Mouse (Mus musculus) granulocyte monocyte progenitor cell, adult 5-6 weeks (primary cell): ENCODE data around the gene Serpinf2. TPM values are rescaled to one million over a fixed set of nuclear protein-coding genes. Genes with fewer than 3 reads are reported as not detected.

Experiments used
- ATAC-seq: replicated peaks from 2 replicates; pipeline ENCODE4 v1.8.0; 2016; ENCODE audit warnings: mild to moderate bottlenecking, moderate TSS enrichment, inconsistent platforms; ENCODE audit not compliant: poor library complexity, severe bottlenecking
- total RNA-seq, 2 experiments: library from RNA; stranded (forward) in 1 of 2; stranded (reverse) in 1 of 2; fragments of 200-712, 200-1000 nt in 1 of 2; fragments of >200 nt in 1 of 2; fragmentation: Nextera tagmentation in 1 of 2; gene quantifications; 2 replicates each; pipeline ENCODE4 v1.2.3; 2014 to 2017

Gene Serpinf2
- total RNA-seq, 2 experiments from 2014 or later, result not detected

DNA sequence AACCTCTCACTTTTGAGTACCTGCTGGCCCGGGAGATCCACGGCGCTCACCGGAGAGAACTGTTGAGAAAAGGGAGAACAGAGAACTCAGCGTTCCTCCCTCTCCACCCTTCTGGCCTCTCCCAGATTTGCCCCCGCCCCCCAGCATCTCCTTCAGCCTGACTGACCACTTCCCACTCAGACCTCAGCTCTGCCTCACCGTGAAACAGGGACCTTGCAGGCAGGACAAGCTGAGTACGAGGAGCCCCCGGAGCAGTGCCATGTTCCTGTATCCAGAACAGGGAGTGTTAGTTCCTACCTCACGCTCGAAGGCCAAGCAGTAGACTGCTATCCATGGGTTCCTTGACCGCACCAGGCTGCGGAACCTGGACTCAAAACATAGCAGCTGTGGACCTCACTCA lies 1.2 kb downstream of the Serpinf2 start:
- ATAC-seq, result 0 out of 2 replicates have a peak, but pooled peaks have one; percentile 30

DNA sequence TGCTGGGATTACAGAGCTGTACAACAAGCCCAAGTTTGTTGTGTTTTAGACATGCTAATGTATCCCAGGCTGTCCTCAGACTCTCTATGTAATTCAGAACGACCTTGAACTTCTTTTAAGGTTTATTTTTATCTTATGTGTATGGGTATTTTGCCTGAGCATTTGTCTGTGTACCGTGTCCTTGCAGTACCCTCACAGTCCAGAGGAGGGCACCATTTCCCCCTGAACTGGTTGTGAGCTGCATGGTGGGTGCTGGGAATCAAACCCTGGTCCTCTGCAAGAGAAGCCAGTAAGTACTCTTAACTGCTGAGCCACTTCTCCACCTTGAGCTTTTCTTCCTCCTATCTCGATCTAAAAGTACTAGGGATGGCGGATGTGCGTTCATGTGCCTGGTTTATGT lies 5.3 kb downstream of the Serpinf2 start:
- no peak for ATAC-seq

DNA sequence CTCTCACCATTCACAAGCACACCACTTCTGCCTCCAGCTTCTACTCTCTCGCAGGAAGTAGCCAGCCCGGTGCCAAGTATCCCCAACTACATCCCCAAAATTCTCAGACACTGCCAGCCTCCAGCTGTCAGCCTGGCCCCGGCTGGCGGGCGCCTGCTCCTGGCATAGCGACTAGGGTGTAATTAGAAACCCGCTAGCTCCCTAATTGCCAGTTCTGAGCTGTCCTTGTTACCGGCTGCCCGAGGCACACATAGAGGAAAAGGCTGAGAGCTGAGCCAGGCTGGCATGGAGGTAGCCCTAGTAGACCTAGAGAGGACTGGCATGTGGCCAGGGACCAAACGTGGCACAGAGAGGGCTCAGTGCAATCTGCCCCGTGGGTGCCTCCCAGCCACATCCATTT lies 8.1 kb downstream of the Serpinf2 start:
- no peak for ATAC-seq

DNA sequence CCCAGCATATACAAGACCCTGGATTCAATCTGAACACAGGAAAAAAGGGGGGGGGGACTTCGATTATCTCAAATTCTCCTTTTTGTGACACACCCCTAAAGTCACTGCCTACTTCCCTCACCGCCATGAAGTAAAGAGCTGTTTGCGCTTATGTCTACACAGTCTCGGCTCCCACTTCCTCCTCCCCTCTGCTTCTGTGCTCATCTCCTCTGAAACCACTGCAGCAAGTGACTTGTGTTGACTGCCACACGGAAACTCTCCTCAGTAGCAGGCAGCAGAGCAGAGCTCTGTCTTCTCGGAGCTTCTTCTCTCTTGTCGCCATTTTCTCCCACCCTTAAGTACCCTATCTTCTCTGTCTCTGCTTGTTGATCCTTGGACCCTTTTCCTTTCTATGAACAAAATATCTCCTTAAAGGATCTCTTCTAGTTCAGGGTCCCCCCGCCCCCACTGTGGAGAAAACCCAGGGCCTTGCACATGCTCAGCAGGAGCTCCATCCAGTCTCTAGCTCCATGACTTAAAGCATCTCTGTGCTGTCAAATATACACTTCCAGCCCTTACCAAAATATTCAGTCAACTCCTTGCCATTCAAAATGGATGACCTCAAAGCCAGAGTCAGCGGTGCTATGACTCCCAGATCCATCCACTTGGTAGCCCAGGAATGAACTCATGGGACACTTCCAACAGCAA lies 10.2 kb downstream of the Serpinf2 start:
- ATAC-seq, result peak; percentile 99

DNA sequence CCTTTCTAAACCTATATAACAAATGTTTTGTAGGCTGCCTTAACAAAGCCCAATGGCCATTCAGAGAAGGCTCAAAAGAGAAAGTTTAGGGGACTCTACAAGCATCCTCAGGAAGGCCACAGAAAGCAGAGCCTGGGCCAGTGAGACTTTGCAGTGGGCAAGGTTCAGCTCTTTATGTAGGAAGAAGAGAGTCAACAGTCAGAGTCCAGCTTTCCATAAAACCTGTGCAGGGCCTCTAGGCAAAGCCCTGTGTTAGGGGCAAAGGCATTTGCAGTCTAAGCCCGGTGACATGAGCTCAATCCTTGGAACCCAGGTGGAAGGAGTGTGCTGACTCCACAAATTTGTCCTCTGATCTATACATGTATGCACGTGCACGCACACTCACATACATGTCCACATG lies 14.9 kb downstream of the Serpinf2 start:
- ATAC-seq, result no peak

DNA sequence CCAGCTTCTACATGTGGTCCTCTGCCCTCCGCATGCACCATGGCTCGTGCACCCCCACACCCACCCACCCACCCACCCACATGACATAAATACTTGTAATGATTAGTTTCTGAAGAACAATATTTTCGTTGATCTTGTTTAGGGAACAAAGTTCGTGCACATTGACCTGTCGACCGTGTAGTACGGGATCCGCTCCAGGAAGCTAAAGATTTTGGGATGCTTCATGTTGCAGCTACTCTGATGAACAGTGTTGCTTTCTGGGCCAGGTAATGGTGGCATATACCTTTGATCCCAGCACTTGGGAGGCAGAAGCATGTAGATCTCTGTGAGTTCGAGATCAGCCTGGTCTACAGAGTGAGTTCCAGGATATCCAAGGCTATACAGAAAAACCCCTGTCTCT lies 15.4 kb downstream of the Serpinf2 start:
- ATAC-seq, result no peak

DNA sequence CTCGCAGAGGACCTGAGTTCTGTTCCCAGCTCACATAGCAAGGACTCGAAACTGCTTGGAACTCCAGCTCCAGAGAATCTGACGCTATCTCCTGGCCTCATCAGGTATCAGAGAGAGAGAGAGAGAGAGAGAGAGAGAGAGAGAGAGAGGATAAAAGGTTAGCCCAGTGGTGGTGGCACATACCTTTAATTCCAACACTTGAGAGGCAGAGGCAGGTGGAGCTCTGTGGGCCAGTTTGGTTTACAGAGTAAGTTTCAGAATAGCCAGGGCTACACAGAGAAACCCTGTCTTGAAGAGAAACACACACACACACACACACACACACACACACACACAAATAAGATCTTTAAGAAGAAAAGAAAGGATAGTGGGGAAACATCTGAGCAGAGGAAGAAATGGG lies 16.3 kb downstream of the Serpinf2 start:
- no peak for ATAC-seq

DNA sequence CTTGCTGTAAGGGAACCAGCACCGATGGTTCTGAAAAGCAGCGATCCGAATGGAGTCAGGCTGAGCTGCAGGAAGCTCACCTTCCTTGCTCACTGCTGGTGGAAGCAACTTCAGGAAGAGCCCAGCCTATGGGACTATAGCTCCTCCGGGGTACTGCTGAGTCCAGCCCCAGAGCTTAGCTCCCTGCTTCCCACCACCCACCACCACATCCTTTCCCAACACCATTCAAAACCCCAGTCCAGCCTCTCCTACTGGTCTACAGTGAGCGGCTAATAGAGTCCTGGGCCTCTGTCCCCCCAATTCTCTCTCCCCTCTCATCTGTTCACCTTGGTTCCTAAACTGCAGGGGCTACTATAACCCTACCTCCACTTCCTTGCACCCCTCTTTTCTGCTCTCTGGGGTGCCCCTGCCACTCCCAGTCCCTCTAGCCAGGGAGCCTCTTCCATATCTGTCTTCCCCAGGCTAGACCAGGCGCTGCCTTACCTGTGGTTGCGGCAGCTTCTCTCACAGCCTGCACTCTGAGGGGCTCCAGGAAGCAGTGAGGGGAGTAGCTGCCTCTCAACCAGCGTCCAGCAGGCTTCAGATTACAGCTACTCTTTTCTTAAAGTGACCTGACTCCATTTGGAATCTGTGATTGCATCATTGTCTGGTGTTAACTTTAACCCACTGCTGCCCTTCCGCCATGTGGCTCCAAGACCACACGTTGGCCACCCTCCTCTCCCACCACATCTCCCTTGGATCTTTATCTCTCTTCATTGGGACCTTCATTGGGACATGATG lies 17.2 kb downstream of the Serpinf2 start, which contains the start of gene Serpinf1:
Gene Serpinf1, minus strand, starts transcription at position 689 of the 780 bp plus-strand sequence.
- peak; percentile 70 for ATAC-seq

DNA sequence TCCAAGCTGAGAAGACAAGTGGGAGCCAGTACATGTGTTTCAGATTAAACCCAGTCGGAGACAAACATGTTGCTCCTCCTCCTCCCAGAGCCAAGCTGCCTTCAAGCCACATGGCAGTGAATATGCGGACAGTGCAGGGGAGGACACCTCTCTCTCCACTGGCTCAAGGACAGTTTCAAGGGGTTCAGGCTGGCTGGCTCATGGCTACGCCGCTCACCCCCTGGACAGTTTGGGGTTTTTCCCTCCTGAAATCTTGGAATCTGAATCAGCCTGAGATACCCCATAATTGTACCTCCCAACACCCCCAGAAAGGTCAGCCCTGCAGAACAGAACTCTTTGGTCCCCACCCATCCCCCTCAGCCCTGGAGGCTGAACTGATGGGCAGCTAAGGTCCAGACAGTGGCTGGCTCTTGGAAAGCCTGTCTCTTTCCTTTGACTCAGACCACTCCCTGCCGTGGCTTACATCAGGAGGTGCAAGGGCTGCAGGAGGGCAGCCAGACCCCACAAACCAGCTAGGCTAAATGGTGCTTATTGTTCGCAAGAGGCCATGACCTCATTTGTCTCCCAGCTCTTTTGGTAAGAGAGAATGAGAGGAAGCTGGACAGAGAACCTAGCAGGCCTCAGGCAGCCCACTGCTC lies 17.9 kb downstream of the Serpinf2 start:
- no peak for ATAC-seq

DNA sequence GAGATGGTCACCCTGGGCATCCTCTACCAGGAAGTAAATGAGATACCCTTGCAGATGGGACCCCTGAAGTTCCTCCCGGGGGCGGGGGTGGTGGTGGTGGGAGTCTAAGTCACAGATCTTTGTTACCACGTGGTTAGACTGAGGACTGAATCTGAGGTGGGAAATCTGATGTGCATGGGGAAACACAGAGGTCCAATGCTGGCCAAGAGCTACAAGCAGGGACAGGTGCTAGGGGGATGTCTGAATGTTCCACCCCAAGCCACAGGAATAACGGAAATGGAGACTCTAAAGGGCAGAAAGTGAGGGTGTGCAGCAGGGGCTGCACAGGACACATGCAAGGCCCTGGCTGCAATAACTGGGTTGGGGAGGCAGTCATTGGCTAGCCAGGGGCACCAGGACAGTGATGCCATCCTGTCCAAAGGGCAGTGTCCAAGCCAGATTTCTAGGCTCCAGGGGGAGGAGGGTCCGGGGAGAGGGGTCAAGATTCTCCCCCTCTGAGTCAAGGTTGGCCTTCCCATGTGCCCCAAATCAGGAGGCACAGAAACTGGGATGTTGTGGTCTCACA lies 18.5 kb downstream of the Serpinf2 start:
- no peak for ATAC-seq

DNA sequence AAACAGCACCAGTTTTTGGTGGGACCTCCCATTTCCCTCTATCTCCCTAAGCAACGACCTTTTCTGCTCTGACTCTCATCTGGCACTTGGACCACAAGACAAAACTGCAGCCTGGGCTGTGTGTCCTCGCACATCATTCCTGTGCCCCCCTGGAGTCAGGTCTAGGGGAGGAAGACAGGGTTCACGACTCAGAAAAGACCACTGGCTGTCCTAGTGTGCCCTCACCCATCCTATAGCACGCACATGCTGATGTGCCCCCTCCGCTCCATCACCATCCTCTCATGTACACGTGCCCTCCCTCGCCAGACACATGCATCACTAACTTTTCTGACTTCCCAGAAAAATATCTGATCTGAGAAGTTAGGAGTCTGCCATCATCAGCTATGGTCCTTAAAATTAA lies 19.4 kb downstream of the Serpinf2 start:
- ATAC-seq, result no peak

DNA sequence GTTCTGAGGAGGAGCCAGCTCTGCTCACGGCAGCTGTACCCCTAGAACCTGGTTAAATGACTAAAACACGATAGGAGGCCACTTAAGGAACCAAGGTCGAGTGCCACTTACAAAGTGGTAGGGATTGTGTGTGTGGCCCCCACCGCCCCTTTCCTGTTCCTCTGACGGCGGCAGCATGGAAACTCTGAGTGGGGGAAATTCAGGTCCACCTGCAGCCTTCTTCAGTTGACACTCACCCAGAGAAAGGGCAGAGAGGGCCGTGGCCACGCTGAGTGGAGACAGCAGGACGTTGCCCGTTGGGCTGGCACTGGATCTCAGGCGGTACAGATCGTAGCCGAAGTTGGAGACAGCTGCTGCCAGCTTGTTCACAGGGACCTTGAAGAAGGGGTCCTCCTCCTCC lies 23.4 kb downstream of the Serpinf2 start:
- 0 out of 2 replicates have a peak, but pooled peaks have one; percentile 5 for ATAC-seq

DNA sequence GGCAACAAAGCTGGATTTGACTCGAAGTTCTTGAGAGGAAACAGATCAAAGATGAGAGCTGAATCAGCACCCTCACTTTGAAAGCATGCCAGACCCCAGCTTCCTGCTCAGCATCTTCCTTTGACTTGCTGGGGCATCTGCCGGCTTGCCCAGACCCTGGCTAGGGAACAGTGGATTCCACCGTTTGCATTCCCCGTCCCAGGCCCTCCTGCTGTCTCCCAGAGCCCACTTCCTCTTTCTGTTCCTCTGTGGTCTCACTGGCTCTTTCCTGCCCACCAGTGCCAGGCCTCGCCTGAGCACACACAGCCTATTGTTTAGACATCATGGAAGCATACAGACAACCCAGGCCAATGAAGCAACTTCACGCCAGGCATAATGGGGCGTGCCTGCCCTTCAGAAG lies 24.3 kb downstream of the Serpinf2 start:
- ATAC-seq, result peak; percentile 97

DNA sequence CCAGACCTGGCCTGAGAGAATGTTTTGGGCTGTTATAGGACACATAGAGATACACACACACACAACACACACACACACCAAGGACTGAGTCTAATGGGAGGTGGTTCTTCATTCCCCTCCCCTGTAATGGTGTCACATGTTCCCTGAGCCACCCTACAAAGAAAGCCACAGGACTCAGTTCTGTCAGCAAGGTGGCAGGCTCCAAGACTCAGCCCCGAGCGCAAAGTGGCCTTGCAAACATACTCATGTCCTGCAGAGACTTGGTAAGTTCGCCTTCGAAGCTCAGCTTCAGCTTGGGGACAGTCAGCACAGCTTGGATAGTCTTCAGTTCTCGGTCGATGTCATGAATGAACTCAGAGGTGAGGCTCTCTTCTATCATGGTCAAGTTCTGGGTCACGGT lies 28.8 kb downstream of the Serpinf2 start:
- no peak for ATAC-seq

DNA sequence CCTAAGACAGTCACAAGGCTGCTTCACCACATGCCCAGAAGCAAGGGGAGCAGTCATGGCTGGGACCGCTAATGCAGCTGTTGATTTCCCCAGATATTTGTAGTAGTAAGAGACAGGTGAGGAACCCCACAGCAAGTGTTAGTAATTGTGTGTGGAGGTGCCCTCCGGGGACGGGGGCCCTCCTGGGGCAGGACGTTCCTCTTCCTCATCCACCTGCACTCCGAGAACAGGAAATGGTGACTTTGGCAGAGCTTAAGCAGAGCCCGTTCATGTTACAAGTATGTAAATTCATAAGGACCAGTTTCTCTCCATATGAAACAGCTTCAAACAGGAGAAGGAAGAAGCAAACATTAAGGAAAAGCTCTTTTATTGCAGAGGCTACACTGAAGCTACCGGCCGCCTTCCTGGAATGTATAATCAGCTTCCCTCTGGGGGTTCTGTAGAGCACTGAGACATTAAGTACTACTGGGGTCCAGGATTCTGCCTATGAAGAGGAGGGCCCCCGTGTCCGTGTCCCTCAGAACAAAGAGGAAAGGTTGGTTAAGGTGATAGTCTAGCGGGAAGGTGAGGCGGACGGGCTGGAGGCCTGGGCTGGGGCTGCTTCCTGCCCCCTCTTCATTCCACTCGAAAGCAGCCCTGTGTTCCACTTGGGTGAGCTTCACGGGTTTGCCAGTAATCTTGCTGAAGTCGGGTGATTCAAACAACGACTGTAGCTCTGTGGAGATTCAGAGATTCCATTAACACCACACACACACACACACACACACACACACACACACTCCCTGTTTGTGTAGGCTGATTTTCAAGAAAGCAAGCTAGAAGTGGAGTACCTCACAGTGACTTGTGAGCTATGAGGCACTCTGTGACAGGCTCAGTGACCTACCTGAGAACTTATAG lies 29.5 kb downstream of the Serpinf2 start:
- ATAC-seq, result peak; percentile 49

DNA sequence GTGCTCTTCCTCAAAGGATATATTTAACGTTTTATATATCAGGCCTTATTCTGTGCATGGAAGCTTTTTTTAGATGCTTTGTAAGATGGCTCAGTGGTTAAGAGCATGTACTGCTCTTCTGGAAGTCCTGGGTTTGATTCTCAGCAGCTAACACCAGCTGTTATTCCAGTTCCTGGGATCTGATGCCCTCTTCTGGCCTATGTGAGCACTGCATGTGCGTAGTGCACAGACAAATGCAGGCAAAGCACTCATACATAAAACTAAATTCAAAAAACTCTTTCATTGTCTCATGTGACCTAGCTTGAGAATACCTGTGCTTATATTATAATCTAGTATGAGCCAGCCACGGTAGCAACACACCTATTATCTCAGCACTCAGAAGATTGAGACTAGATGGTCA lies 32.5 kb downstream of the Serpinf2 start:
- peak; percentile 55; the same call in 1 of the 2 replicates for ATAC-seq

DNA sequence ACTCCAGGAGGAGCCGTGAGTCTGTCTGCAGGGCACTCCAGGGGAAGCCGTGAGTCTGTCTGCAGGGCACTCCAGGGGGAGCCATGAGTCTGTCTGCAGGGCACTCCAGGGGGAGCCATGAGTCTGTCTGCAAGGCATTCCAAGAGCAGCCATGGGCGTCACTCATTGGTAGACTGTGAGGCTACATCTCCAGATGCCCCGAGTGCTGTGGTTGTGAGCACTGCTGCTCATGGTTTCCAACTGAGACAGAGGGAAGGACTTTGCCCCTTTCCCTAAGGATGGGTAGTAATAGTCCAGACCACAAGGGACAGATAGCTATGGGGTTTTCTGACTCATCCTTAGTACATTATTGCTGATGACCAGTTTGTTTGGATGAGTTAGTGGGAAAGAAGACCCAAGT lies 33.3 kb downstream of the Serpinf2 start:
- ATAC-seq, result no peak; the same call in 1 of the 2 replicates

DNA sequence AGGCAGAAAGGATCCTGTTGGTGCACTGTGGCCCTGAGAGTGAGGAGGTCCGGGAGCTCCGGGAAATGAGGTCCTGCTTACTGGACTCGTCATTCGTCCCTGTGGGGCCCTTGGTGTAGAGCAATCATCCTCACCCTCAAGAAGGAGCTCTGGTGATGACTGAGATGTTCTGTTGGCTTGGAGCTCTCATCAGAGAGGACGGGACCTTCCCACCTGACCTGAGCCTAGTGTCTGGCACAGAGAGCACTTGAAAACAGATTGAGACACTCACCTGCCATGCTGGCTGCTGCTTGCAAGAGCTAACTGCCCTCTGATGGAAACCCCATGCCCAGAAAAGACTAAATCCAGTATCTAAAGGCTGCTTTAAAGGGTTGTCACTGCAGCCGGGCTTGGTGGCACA lies 34.6 kb downstream of the Serpinf2 start:
- ATAC-seq, result no peak

DNA sequence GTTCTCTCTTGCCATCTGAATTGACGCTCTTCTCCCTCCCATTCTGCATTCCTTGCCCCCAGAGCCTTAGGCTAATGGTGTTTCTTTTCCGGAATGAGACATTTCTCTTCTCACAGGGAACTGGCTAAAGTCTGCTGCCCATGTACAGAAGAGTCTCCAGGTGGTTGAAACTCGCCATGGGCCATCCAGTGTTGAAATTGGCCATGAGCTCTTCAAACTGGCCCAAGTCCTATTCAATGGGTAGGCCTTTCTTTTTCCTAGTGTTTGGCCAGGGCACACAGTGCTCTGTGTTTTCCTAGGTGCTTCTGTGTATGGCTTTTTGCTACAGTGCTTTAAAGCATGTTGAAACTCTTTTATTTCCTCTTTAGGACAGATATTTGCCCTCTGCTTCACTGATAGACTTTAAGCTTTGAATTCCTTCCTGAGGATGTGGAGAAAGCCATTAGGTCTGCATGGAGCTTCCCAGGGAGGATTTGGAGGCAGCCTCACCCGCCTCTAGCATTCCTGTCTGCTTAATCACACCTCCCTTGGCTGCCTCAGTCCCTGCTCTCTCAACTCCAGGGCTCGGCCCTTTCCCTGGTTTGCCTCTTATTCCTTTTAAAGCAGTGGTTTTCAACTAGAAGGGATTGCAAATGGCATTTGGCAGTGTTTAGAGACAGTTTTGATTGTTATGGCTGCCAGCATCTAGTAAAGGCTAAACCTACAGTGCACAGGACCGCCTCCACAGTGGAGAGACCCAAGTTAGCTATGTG lies 35.9 kb downstream of the Serpinf2 start:
- ATAC-seq, result no peak
